In genomic region chr15:68714337-68714736, GRCm38 (mm10) we compare ENCODE assay signal across 18 mouse cellular contexts.
DNase-seq lines count a peak whose midpoint lies in the region; ATAC-seq and TF ChIP-seq lines count a peak whose summit lies in the region.
"Had no signal": no experiment of that assay in that cellular context is flagged by ENCODE, and none has a peak within 500 bp of the region (broad histone marks: within the 10 kb centered on the region; RNA-seq: fewer than 3 reads in every experiment).

No protein-coding gene starts in this region.

- H3K36me3 ChIP-seq in limb, embryonic 14.5 days (ENCODE audit: control insufficient read depth, insufficient read depth, low read length), result no peaks in the 10 kb centered on the region
- no peaks in the 10 kb centered on the region for H3K36me3 ChIP-seq in limb, embryonic 10.5 days
- H3K36me3 ChIP-seq in midbrain, embryonic 14.5 days (ENCODE audit: control insufficient read depth, insufficient read depth, low read length), result no peaks in the 10 kb centered on the region
- H3K36me3 ChIP-seq: midbrain, embryonic 12.5 days; neural tube, embryonic 12.5 days had no signal

- no peak for TF ChIP-seq POLR2A in limb, embryonic 14.5 days (IDR thresholded peaks at IDR 0.05; ENCODE audit: borderline replicate concordance, extremely low read depth, insufficient read depth, insufficient read length)

- H3K4me3 ChIP-seq in limb, embryonic 14.5 days (replicated peaks; ENCODE audit: low read length), result no peak overlapping the region
- no peak overlapping the region for H3K4me3 ChIP-seq in limb, embryonic 10.5 days
- no peak overlapping the region for H3K4me3 ChIP-seq in midbrain, embryonic 14.5 days (replicated peaks; ENCODE audit: low read depth, low read length)
- H3K4me3 ChIP-seq: midbrain, embryonic 12.5 days; neural tube, embryonic 12.5 days had no signal

- H3K4me1 ChIP-seq in limb, embryonic 14.5 days (ENCODE audit: control insufficient read depth, insufficient read depth, low read length), result no peaks in the 10 kb centered on the region; the same call in 1 of the 2 replicates
- H3K4me1 ChIP-seq in limb, embryonic 10.5 days, result no peaks in the 10 kb centered on the region
- H3K4me1 ChIP-seq in midbrain, embryonic 14.5 days (ENCODE audit: control insufficient read depth, insufficient read depth, low read length), result no peaks in the 10 kb centered on the region
- H3K4me1 ChIP-seq: midbrain, embryonic 12.5 days; neural tube, embryonic 12.5 days had no signal

- no peaks in the 10 kb centered on the region for H3K27me3 ChIP-seq in limb, embryonic 14.5 days (ENCODE audit: control insufficient read depth, insufficient read depth, low read length)
- no peaks in the 10 kb centered on the region for H3K27me3 ChIP-seq in limb, embryonic 10.5 days (ENCODE audit: low read depth, poor library complexity, severe bottlenecking)
- H3K27me3 ChIP-seq in midbrain, embryonic 14.5 days (ENCODE audit: control insufficient read depth, insufficient read depth, low read length), result no peaks in the 10 kb centered on the region
- H3K27me3 ChIP-seq: midbrain, embryonic 12.5 days; neural tube, embryonic 12.5 days had no signal

- WGBS in limb, embryonic 14.5 days, result 56% methylated on average over 4 of the region's 4 CpGs
- 92% methylated on average over 4 of the region's 4 CpGs for WGBS in limb, embryonic 10.5 days
- 84% methylated on average over 4 of the region's 4 CpGs for WGBS in midbrain, embryonic 14.5 days

- ATAC-seq in limb, embryonic 14.5 days (ENCODE audit: low FRiP score, low read depth), result peak; percentile 12; the same call in 1 of the 2 replicates
- no peak for ATAC-seq in midbrain, embryonic 14.5 days (ENCODE audit: low FRiP score, low TSS enrichment)
- ATAC-seq: hindbrain, postnatal 0 days; intestine, postnatal 0 days had no signal

- H3K9ac ChIP-seq in limb, embryonic 14.5 days (ENCODE audit: low read depth, low read length, severe bottlenecking), result no peak overlapping the region
- no peak overlapping the region for H3K9ac ChIP-seq in midbrain, embryonic 14.5 days (replicated peaks; ENCODE audit: low read length)
- H3K9ac ChIP-seq: midbrain, embryonic 12.5 days; neural tube, embryonic 12.5 days had no signal

- H3K4me2 ChIP-seq in limb, embryonic 14.5 days (replicated peaks; ENCODE audit: low read depth, low read length, severe bottlenecking), result no peak overlapping the region
- H3K4me2 ChIP-seq in midbrain, embryonic 14.5 days (ENCODE audit: low read length), result no peak overlapping the region
- H3K4me2 ChIP-seq: liver, embryonic 11.5 days; midbrain, embryonic 12.5 days; neural tube, embryonic 12.5 days had no signal

- H3K27ac ChIP-seq in limb, embryonic 14.5 days (replicated peaks; ENCODE audit: low read depth, low read length), result no peak overlapping the region
- H3K27ac ChIP-seq in limb, embryonic 10.5 days, result no peak overlapping the region
- no peak overlapping the region for H3K27ac ChIP-seq in midbrain, embryonic 14.5 days (replicated peaks; ENCODE audit: low read depth, low read length)
- H3K27ac ChIP-seq: hindbrain, postnatal 0 days; macrophage; midbrain, embryonic 12.5 days; neural tube, embryonic 12.5 days; stomach, postnatal 0 days had no signal

- peak; percentile 50 for DNase-seq in limb, embryonic 14.5 days (ENCODE audit: low spot score)
- DNase-seq in limb, embryonic 10.5 days (ENCODE audit: low spot score), result no peak
- peak; percentile 47 to 50 for DNase-seq in left cerebral cortex, adult 18-20 months (ENCODE audit: low spot score in 2 of 2)
- peak; percentile 41 to 47 for DNase-seq in right cerebral cortex, adult 2 months (ENCODE audit: low spot score in 2 of 2)
- no peak for DNase-seq in c-Kit-positive CD71-positive TER-119-positive erythroid progenitor cells, embryonic 14.5 days (ENCODE audit: low spot score)
- DNase-seq in cerebellum, adult 18-20 months, result no peak
- DNase-seq in midbrain, embryonic 14.5 days, result no peak
- DNase-seq: adrenal gland, adult 2 months; cerebellum, postnatal 10 days; gastrocnemius, postnatal 36 days; lung, adult 18-20 months had no signal

- no peaks in the 10 kb centered on the region for H3K9me3 ChIP-seq in limb, embryonic 14.5 days (ENCODE audit: control insufficient read depth, low read length)
- no peaks in the 10 kb centered on the region for H3K9me3 ChIP-seq in limb, embryonic 10.5 days (replicated peaks)
- no peaks in the 10 kb centered on the region for H3K9me3 ChIP-seq in midbrain, embryonic 14.5 days (ENCODE audit: control insufficient read depth, low read length)
- H3K9me3 ChIP-seq: midbrain, embryonic 12.5 days; neural tube, embryonic 12.5 days had no signal

Comparison
In these comparisons a context has a peak if more than half of its experiments do, and no peak if none do; other contexts are left out.
1. DNase-seq: peak in limb, embryonic 14.5 days (single experiment), left cerebral cortex, adult 18-20 months (2 of 2) and right cerebral cortex, adult 2 months (2 of 2); none in limb, embryonic 10.5 days (single experiment), c-Kit-positive CD71-positive TER-119-positive erythroid progenitor cells, embryonic 14.5 days (single experiment), cerebellum, adult 18-20 months (0 of 2) and midbrain, embryonic 14.5 days (single experiment).